Mouse (Mus musculus) forebrain, embryonic 15.5 days (tissue): ENCODE data around the gene Kxd1. TPM values are rescaled to one million over a fixed set of nuclear protein-coding genes. Genes with fewer than 3 reads are reported as not detected.

Experiments used
- ATAC-seq: fragments of 200-750 bp; cut with Nextera tagmentation; replicated peaks from 2 replicates; pipeline ENCODE4 v1.8.0; 2017; ENCODE audit warnings: mild to moderate bottlenecking, moderate TSS enrichment, moderate library complexity
- H3K27ac ChIP-seq: fragments of 300-500 bp; sonication (generic); replicated peaks from 2 replicates; pipeline ENCODE4 v1.5.1; 2015; ENCODE audit warnings: mild to moderate bottlenecking, inconsistent platforms
- H3K27me3 ChIP-seq: fragments of 300-500 bp; sonication (generic); 2 replicates; pipeline ENCODE4 v1.6.1; 2015; ENCODE audit warnings: inconsistent platforms
- H3K36me3 ChIP-seq: fragments of 300-500 bp; sonication (generic); 2 replicates; pipeline ENCODE4 v1.6.1; 2015; ENCODE audit warnings: mild to moderate bottlenecking, inconsistent platforms
- H3K4me1 ChIP-seq: fragments of 300-500 bp; sonication (generic); 2 replicates; pipeline ENCODE4 v1.6.1; 2015; ENCODE audit warnings: inconsistent platforms
- H3K4me2 ChIP-seq: fragments of 300-500 bp; sonication (generic); replicated peaks from 2 replicates; pipeline ENCODE4 v1.6.1; 2015; ENCODE audit warnings: mild to moderate bottlenecking, inconsistent platforms
- H3K4me3 ChIP-seq: fragments of 300-500 bp; sonication (generic); 2 replicates; pipeline ENCODE4 v1.5.1; 2015; ENCODE audit warnings: mild to moderate bottlenecking, inconsistent platforms
- H3K9ac ChIP-seq: fragments of 300-500 bp; sonication (generic); replicated peaks from 2 replicates; pipeline ENCODE4 v1.6.1; 2015; ENCODE audit warnings: mild to moderate bottlenecking, inconsistent platforms
- H3K9me3 ChIP-seq: fragments of 300-500 bp; sonication (generic); 2 replicates; pipeline ENCODE4 v1.6.1; 2016; ENCODE audit warnings: inconsistent platforms
- WGBS: fragments of 180-500 bp; shearing (Covaris S2); methylation state at CpG from one replicate; pipeline ENCODE4 v1.1.7; 2015; ENCODE audit warnings: mixed read lengths; 5-methylcytosine and 5-hydroxymethylcytosine counted together
- polyA plus RNA-seq: library from polyadenylated mRNA; unstranded; fragments of >200 nt; fragmentation: Nextera tagmentation; extraction: Ambion mirVana; gene quantifications from 2 replicates; pipeline ENCODE4 v1.2.1, GENCODE M21; 2015

The Kxd1 gene
- polyA plus RNA-seq, 1 experiment from 2014 or later, result 49.8 TPM

DNA sequence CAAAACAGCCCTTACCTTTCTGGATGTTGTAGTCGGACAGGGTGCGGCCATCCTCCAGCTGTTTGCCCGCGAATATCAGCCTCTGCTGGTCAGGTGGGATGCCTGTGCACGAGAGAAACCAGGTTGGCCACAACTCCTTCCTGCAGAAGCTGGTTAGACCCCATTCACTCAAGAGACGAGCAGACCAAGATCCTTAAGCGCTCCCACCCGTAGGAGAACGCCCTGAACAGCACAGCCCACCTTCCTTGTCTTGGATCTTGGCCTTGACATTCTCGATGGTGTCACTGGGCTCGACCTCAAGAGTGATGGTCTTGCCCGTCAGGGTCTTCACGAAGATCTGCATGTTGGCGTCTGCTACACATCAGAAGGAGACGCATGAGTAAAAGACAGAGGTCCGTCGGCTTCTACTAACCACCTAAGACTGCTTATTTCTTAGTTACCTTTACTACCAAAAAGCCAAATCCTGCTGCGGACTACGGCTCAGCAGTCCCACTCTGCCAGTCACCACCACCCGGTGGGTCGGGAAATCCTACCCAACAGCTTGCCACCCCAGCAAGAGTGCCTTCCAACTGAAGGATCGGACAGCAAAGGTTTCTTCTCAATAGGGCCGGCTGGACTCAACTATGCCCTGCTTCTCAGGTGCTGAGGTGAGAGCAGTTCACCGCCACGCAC, 18.3 kb downstream of the Kxd1 start:
- Histone ChIP-seq H3K36me3 (peaks cover 28% of the 10 kb centered on the region), H3K4me2 (peak overlapping the region; percentile 97), H3K27me3 (no peaks in the 10 kb centered on the region), H3K9me3 (no peaks in the 10 kb centered on the region), H3K27ac (peak overlapping the region; percentile 99; the same call in 1 of the 2 replicates), H3K9ac (peak overlapping the region; percentile 89), H3K4me3 (peak overlapping the region; percentile 84), H3K4me1 (peaks cover 41% of the 10 kb centered on the region)
- no peak for ATAC-seq
- 16% methylated on average over 25 of the region's 25 CpGs for WGBS

- Histone ChIP-seq H3K9me3 (no peaks in the 10 kb centered on the region), H3K27me3 (peaks cover 11% of the 10 kb centered on the region), H3K9ac (peak overlapping the region; percentile 98; the same call in 1 of the 2 replicates), H3K4me3 (peak overlapping the region; percentile 92; the same call in 1 of the 2 replicates), H3K4me1 (peaks cover 56% of the 10 kb centered on the region), H3K4me2 (no peak overlapping the region; the same call in 1 of the 2 replicates), H3K27ac (peak overlapping the region; percentile 96; the same call in 1 of the 2 replicates), H3K36me3 (peaks cover 19% of the 10 kb centered on the region)
- no peak for ATAC-seq
- WGBS, result 58% methylated on average over 5 of the region's 5 CpGs
These were observed 20.7 kb downstream of the Kxd1 start for GRCm38 (mm10) chr8:70507027-70507393.

DNA sequence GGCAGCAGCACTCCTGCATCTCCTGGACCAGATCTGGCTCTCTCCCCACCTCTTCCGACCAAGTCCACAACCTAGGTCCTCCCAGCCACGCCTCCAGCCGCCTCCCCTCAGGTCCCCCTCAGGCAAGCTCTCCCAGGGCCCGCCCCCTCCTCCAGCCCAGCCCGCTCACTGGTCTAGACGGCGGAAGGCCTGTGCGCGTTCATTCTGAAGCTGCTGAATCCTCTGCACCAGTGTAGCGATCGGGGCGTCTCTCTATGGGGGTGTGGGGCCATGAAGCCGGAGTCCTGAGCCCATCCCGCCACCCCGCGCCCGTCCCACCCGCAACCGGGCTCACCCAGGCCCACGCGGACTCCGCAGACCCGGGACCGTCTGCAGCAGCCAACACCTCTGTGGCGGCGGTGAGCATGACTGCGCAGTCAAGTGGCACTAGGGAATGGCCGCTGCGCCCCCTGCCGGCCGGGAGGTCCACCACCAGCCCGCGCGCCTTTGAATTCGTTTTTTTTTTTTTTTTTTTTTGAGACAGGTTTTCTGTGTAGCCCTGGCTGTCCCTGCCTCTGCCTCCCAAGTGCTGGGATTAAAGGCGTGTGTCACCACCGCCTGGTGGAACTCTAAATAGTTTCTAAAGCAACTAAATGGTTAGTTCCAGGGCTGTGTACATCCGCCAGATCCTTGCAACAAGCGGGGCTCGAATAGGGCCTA, 21.3 kb downstream of the Kxd1 start, which contains the start of gene Rex1bd:
TSS of gene Rex1bd (minus strand) at position 425 of the 699 bp plus-strand sequence.
- Histone ChIP-seq H3K9me3 (no peaks in the 10 kb centered on the region), H3K9ac (peak within 1 kb of the TSS; percentile 98), H3K27ac (peak within 1 kb of the TSS; percentile 96), H3K27me3 (peaks cover 16% of the 10 kb centered on the region), H3K4me2 (peak within 1 kb of the TSS; percentile 69), H3K36me3 (peaks cover 19% of the 10 kb centered on the region), H3K4me1 (peaks cover 62% of the 10 kb centered on the region), H3K4me3 (peak within 1 kb of the TSS; percentile 92)
- WGBS, result 3% methylated on average over 40 of the region's 40 CpGs
- ATAC-seq, result peak; percentile 85

GRCm38 (mm10) chr8:70505698-70506327, 21.9 kb downstream of the Kxd1 start:
- peak overlapping the region; percentile 98 for H3K9ac ChIP-seq
- peaks cover 62% of the 10 kb centered on the region for H3K4me1 ChIP-seq
- no peaks in the 10 kb centered on the region for H3K9me3 ChIP-seq
- H3K36me3 ChIP-seq, result peaks cover 19% of the 10 kb centered on the region
- peak overlapping the region; percentile 92 for H3K4me3 ChIP-seq
- peak overlapping the region; percentile 69 for H3K4me2 ChIP-seq
- peaks cover 23% of the 10 kb centered on the region for H3K27me3 ChIP-seq
- WGBS, result 39% methylated on average over 32 of the region's 32 CpGs
- peak; percentile 25; the same call in 1 of the 2 replicates for ATAC-seq
- H3K27ac ChIP-seq, result peak overlapping the region; percentile 96

GRCm38 (mm10) chr8:70504851-70505250, 22.9 kb downstream of the Kxd1 start:
- H3K4me1 ChIP-seq, result peaks cover 64% of the 10 kb centered on the region
- 67% methylated on average over 3 of the region's 3 CpGs for WGBS
- H3K9me3 ChIP-seq, result no peaks in the 10 kb centered on the region
- no peak for ATAC-seq
- no peak overlapping the region for H3K9ac ChIP-seq
- no peak overlapping the region for H3K27ac ChIP-seq
- peaks cover 19% of the 10 kb centered on the region for H3K36me3 ChIP-seq
- H3K4me2 ChIP-seq, result 0 out of 2 replicates have a peak overlapping the region, but pooled peaks have one; percentile 3
- H3K4me3 ChIP-seq, result 0 out of 2 replicates have a peak overlapping the region, but pooled peaks have one; percentile 92
- H3K27me3 ChIP-seq, result peaks cover 33% of the 10 kb centered on the region

DNA sequence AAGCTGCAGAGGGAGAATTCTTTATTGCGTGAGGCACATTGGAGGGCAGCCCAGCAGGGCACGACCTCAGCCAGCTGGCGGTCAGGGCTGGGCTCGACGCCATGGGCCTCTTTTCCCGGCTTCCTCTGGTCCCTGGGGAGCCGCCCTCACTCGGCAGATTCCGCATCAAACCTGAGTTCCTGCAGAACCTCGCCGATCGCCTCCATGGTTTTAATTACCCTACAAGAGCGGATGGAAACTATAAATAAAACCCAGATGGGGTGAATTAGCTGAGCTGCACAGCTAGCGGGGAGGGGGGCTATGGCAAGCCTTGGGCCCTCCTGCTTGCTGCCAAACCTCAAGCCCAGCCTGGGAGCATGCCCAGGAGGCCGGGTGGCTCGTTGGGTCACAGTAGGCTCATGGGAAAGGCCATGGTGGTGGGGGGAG, 23.5 kb downstream of the Kxd1 start:
- Histone ChIP-seq H3K9me3 (no peaks in the 10 kb centered on the region), H3K9ac (no peak overlapping the region), H3K27me3 (peaks cover 38% of the 10 kb centered on the region), H3K4me1 (peaks cover 61% of the 10 kb centered on the region), H3K36me3 (peaks cover 19% of the 10 kb centered on the region), H3K27ac (no peak overlapping the region), H3K4me2 (0 out of 2 replicates have a peak overlapping the region, but pooled peaks have one; percentile 3), H3K4me3 (0 out of 2 replicates have a peak overlapping the region, but pooled peaks have one; percentile 92)
- ATAC-seq, result no peak
- WGBS, result 63% methylated on average over 16 of the region's 16 CpGs

DNA sequence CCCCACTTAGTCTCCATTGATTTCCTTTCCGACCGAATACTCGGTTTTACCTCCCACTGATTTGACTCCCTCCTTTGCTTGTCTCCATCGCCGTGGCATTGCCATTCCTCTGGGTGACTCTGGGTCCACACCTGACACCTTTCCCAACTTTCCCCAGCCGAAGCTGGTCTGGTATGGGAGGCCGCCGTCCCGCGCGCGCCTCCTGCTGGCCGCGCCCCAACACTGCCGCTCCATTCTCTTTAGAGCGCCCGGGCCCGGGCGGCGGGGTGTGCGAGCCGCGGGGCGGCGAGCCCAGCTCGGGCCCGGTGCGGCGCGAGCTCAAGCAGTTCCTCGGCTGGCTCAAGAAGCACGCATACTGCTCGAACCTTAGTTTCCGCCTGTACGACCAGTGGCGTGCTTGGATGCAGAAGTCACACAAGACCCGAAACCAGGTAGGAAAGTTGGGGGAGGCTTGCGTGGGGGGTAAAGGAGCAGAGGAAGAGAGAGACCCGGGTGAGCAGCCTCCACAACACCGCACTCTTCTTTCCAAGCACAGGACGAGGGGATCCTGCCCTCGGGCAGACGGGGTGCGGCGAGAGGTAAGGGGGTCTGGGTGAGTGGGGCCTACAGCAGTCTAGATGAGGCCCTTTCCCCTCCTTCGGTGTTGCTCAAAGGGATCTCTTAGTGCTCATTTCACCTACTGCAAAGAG, 24.6 kb downstream of the Kxd1 start:
- H3K4me1 ChIP-seq, result peaks cover 51% of the 10 kb centered on the region
- peaks cover 49% of the 10 kb centered on the region for H3K27me3 ChIP-seq
- H3K4me3 ChIP-seq, result 0 out of 2 replicates have a peak overlapping the region, but pooled peaks have one; percentile 4
- no peaks in the 10 kb centered on the region for H3K9me3 ChIP-seq
- ATAC-seq, result no peak
- H3K27ac ChIP-seq, result no peak overlapping the region
- H3K36me3 ChIP-seq, result peaks cover 13% of the 10 kb centered on the region
- H3K9ac ChIP-seq, result no peak overlapping the region
- WGBS, result 12% methylated on average over 46 of the region's 46 CpGs
- no peak overlapping the region for H3K4me2 ChIP-seq

DNA sequence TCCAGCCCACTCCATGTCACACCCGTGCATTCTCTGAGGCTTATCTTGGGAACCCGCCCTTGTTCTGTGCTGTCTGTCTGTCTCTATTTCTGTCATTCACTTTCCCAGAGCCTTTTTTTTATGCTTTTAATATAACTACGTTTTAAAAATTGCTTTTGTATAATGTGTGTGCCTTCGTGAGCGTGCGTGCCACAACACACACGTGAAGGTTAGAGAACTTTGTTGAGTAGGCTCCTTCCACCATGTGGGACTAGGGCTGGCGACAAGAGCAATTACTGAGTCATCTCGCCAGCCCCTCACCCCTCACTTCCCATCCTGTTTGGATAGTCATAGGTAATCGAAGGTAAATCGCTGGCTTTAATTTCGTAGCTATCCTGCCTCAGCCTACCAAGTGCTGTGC, 25.2 kb downstream of the Kxd1 start:
- Histone ChIP-seq H3K4me3 (no peak overlapping the region), H3K9me3 (no peaks in the 10 kb centered on the region), H3K27me3 (peaks cover 56% of the 10 kb centered on the region), H3K4me2 (0 out of 2 replicates have a peak overlapping the region, but pooled peaks have one; percentile 9), H3K36me3 (peaks cover 8% of the 10 kb centered on the region), H3K9ac (no peak overlapping the region), H3K4me1 (peaks cover 51% of the 10 kb centered on the region), H3K27ac (no peak overlapping the region)
- WGBS, result 33% methylated on average over 12 of the region's 12 CpGs
- no peak for ATAC-seq

DNA sequence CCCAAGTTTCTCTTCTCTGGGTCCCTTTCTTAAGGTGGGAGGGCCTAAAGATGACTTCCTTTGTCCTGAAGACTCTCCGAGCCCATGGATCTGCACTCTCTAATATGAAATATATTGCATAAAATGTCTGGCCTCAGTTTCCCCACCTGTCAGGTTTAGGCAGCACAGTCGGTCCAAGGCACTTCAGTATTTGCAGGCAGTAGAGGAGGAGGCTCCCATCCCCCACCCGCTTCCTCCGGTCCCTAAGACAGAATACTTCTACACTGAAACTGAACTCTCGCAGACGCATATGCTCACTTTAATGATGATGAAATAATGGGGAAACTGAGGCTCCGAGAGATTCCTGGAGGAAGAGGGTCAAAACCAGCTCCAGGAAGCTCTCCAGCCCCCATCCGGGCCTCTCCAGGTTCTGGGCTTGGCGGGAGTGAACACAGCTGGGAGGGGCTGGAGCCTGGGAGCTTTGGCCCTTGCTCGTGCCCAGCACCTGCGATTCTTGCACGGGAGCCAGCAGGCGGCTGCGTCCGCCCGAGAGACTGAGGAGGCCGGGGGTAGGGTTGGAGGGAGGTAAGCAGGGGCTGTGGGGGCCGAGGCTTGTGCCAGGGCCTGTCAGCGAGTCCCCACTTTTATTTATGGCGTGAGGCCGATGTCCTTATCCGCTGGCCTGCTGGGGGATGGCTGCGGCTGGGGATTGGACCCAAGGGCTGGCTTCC, 25.8 kb downstream of the Kxd1 start:
- peaks cover 49% of the 10 kb centered on the region for H3K4me1 ChIP-seq
- WGBS, result 10% methylated on average over 23 of the region's 23 CpGs
- peaks cover 61% of the 10 kb centered on the region for H3K27me3 ChIP-seq
- no peak overlapping the region for H3K27ac ChIP-seq
- no peaks in the 10 kb centered on the region for H3K9me3 ChIP-seq
- no peak for ATAC-seq
- H3K9ac ChIP-seq, result 0 out of 2 replicates have a peak overlapping the region, but pooled peaks have one; percentile 14
- H3K4me2 ChIP-seq, result 0 out of 2 replicates have a peak overlapping the region, but pooled peaks have one; percentile 9
- H3K36me3 ChIP-seq, result peaks cover 2% of the 10 kb centered on the region; the same call in 1 of the 2 replicates
- no peak overlapping the region for H3K4me3 ChIP-seq

- ATAC-seq, result no peak
- H3K4me3 ChIP-seq, result peak overlapping the region; percentile 1; the same call in 1 of the 2 replicates
- no peak overlapping the region for H3K27ac ChIP-seq
- no peaks in the 10 kb centered on the region for H3K36me3 ChIP-seq
- peaks cover 75% of the 10 kb centered on the region for H3K27me3 ChIP-seq
- H3K4me1 ChIP-seq, result peaks cover 43% of the 10 kb centered on the region
- 7% methylated on average over 38 of the region's 39 CpGs for WGBS
- H3K9me3 ChIP-seq, result no peaks in the 10 kb centered on the region
- no peak overlapping the region for H3K9ac ChIP-seq
- H3K4me2 ChIP-seq, result peak overlapping the region; percentile 21; the same call in 1 of the 2 replicates
These were observed 27.1 kb downstream of the Kxd1 start for GRCm38 (mm10) chr8:70500386-70501301.
